Mouse (Mus musculus) erythroid progenitor cell, adult 5-6 weeks (primary cell): ENCODE results near the gene Dpf1. TPM values are rescaled to one million over a fixed set of nuclear protein-coding genes. Genes with fewer than 3 reads are reported as not detected.

Source experiments
- ATAC-seq: replicated peaks from 2 replicates; pipeline ENCODE4 v1.8.0; 2016; ENCODE audit warnings: moderate number of reproducible peaks, mild to moderate bottlenecking, moderate TSS enrichment, inconsistent platforms; ENCODE audit not compliant: poor library complexity, low FRiP score, severe bottlenecking
- total RNA-seq, 2 experiments: library from RNA; stranded (forward) in 1 of 2; stranded (reverse) in 1 of 2; fragments of 150-400 nt in 1 of 2; fragments of 186-747, 209-891 nt in 1 of 2; gene quantifications; 2 replicates each; pipeline versions ENCODE4 v1.2.3 to v1.2.4; 2015 to 2017; ENCODE audit warnings: low replicate concordance in 2 of 2

The Dpf1 gene
- not detected in 2 replicates for total RNA-seq (2015; ENCODE audit: low replicate concordance)
- total RNA-seq (2017; ENCODE audit: low replicate concordance) = not detected in 2 replicates

GRCm38 (mm10) chr7:29303738-29304462 lies at the start of gene Dpf1:
TSS of gene Dpf1 (plus strand) at chr7:29303951.
- ATAC-seq = no peak

- ATAC-seq = no peak
Measured at GRCm38 (mm10) chr7:29255875-29256274, 47.9 kb upstream of the Dpf1 start.

GRCm38 (mm10) chr7:29257368-29257767 lies 46.4 kb upstream of the Dpf1 start:
- no peak for ATAC-seq

GRCm38 (mm10) chr7:29259781-29260730 lies 43.7 kb upstream of the Dpf1 start:
- no peak for ATAC-seq

- ATAC-seq = no peak
Measured at GRCm38 (mm10) chr7:29262151-29262550, 41.6 kb upstream of the Dpf1 start.

- no peak for ATAC-seq
Measured at GRCm38 (mm10) chr7:29263831-29264230, 39.9 kb upstream of the Dpf1 start.

DNA sequence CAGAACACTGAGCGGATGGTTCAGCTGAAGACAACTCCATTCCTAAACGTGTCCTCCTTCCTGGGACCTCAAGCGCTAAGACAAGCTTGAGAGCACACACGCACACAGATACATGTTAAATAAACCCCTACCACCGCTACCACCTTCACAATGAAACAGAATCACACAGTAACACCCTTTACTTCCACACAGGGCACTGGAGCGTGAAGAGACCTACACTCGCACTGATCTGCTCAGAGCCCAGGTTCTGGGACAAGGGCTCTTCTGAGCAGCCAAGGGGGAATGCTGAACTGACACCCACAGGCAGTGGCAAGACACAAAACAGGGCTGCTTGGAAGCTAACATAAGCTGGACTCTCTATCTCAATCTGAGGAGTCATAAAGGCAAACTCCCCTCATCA lies 38.1 kb upstream of the Dpf1 start:
- no peak for ATAC-seq

DNA sequence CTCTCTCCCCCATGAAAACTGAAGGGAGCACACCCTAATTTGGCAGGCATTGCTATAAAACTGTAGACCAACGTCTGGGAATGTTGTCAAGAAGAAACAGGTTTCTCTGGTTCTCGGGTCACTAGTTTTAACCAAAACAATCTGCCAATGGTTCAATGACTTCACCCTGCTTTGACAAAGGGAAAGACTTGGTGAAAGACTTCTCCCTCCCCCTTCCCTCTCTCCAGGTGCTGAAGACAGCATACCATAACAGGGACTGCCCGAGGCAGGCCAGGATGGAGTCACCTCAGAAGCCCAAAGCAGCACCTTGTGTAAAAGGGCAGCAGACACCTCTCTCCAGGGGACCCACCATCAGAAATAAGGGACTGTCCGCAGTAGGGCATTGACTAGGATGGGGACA lies 36.8 kb upstream of the Dpf1 start:
- ATAC-seq = no peak

DNA sequence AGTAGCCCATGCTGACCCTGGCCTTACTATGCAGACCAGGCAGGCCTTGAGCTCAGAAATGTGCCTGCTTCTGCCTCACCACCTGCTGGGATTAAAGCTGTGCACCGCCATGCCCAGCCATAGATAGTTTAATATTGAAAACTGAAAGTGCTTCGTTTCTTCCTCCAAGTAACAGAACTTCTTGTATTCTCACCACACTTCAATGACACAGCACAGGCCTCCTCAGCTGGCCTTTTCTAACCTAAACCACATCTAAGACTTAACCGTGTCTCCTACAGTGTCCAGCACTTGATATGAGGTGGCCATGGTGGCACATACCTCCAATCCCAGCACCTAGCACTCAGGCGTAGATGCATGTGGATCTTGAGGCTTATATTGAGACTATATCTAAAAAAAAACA lies 33.3 kb upstream of the Dpf1 start:
- no peak for ATAC-seq

GRCm38 (mm10) chr7:29271687-29272465 lies 31.9 kb upstream of the Dpf1 start:
- no peak for ATAC-seq

DNA sequence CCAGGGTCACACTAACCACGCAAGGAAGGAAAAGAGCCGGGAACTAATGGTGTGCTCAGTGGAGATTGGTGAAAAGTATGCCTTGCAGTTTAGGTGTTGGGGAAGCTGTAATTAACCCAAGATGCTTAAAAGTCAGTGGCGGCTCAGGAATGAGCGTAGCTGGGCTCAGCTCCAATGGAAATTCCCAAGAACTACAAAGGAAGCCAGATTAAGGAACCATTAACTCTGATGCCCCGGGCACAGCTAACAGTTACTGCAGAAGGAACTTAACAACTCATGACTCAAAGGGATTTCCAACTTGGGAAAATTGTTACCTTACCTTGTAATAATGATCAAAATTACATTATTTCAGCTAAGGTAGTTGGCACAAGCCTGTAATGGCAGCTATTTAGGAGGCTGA lies 27.0 kb upstream of the Dpf1 start:
- ATAC-seq = no peak

- ATAC-seq = no peak
Measured at GRCm38 (mm10) chr7:29277510-29277909, 26.2 kb upstream of the Dpf1 start.

- ATAC-seq = no peak
Measured at GRCm38 (mm10) chr7:29279261-29279660, 24.5 kb upstream of the Dpf1 start.

DNA sequence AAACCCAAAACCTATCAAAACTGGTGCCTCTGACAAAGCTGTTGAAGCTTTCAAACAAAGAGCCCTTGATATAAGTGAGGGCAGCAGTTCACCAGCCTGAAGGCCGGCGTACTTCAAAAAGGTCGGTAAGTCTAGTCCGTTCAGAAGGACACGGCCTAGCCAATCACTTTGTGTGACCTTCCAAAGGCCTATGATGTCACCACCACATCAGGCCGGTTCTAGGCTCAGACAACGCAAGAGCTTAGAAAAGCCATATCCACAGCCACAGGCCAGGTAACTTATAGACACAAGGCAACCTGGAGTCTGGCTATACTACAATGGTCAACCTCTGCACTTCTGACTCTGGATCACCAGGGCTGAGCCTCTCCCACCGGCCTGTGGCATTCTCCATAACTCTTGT lies 23.8 kb upstream of the Dpf1 start:
- no peak for ATAC-seq

DNA sequence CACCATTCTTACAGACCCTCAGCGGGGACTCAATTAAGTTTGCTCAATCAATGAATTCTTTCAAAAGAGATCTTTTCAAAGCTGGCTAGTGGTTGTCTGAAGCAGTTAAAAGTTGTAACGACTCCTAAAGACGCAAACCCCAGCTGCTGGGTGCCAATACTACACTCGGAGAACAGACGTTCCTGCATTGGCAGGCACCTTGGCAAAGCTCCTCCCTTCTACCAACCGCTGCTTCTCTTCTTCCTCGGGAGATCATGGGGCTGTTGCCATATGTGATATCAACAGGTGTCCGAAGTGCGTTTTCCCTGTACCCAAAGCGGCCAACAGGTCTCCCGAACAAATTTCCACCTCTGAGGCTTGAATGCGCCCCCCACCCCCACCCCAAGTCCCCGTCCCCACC lies 22.9 kb upstream of the Dpf1 start:
- no peak for ATAC-seq

GRCm38 (mm10) chr7:29281201-29282073 lies 22.3 kb upstream of the Dpf1 start, which contains the start of gene Spint2:
TSS of gene Spint2 (minus strand) at chr7:29281912.
- ATAC-seq = no peak

DNA sequence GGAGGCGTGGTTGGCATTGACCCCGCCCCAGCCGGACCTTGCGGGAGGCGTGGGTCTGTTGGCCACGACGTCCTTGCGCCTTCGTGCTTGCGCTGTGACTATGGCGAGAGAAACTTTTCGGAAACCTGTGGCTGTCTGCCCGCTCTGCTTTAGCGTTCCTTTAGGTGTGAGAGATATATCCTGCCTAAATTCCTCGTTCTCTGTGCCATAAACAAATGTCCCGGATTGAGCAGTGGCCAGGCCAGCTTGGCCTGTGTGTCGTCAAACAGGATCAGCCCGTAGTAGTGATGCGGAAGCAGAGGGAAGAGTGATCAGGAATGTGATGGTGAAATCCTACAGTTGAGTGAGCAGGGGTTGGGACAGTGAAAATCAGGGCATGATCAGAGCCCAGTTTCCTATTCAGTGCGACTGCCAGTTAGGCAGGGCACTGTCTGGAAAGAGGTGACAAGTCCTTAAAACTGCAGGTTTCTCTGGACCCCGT lies 21.6 kb upstream of the Dpf1 start:
- ATAC-seq = 0 out of 2 replicates have a peak, but pooled peaks have one; percentile 25

DNA sequence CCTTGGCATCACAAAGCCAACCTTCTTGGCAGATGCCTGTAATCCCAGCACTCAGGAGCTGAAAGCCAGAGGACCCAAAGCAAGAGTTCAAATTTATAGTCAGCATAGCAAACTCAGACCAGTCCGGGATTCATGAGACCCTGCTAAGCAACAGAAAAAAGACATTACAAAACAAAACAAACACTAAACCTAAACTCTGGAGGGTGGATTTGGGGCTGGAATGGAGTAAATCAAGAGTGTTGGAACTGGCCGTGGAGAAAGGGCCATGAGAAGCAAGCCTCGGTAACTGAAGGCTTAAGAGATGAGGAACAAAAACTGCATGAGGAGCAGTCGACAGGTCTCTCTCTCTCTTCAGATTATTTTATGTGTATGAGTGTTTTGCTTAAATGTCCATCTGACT lies 19.9 kb upstream of the Dpf1 start:
- ATAC-seq = no peak

GRCm38 (mm10) chr7:29284523-29284922 lies 19.2 kb upstream of the Dpf1 start:
- ATAC-seq = no peak
